Mouse (Mus musculus) spleen, adult 2 months (tissue): ENCODE data around the gene Nup54. TPM values are rescaled to one million over a fixed set of nuclear protein-coding genes. Genes with fewer than 3 reads are reported as not detected.

Experiments
- DNase-seq, 2 experiments: peaks; one replicate each; pipeline versions ENCODE4 v3.0.0 to v3.0.0-alpha.2; 2012 to 2021; ENCODE audit warnings: low spot score in 2 of 2, low read depth in 1 of 2
- H3K27ac ChIP-seq: fragments of 200-500 bp; 2 replicates; pipeline ENCODE4 v1.5.1; 2012; ENCODE audit warnings: low read length, inconsistent platforms; ENCODE audit not compliant: insufficient read depth
- H3K27me3 ChIP-seq: fragments of 200-500 bp; 2 replicates; pipeline ENCODE4 v1.6.1; 2012; ENCODE audit warnings: mild to moderate bottlenecking, moderate library complexity, low read length, inconsistent platforms; ENCODE audit not compliant: control insufficient read depth, insufficient read depth
- H3K36me3 ChIP-seq: fragments of 200-500 bp; 2 replicates; pipeline ENCODE4 v1.6.1; 2012; ENCODE audit warnings: mild to moderate bottlenecking, low read length, inconsistent platforms; ENCODE audit not compliant: control insufficient read depth, insufficient read depth
- H3K4me1 ChIP-seq: fragments of 200-500 bp; 2 replicates; pipeline ENCODE4 v1.6.1; 2011; ENCODE audit warnings: inconsistent platforms; ENCODE audit not compliant: control insufficient read depth, insufficient read depth, insufficient read length
- H3K4me3 ChIP-seq: fragments of 200-500 bp; 2 replicates; pipeline ENCODE4 v1.5.1; 2011; ENCODE audit warnings: mild to moderate bottlenecking, inconsistent platforms; ENCODE audit not compliant: insufficient read depth, insufficient read length; ENCODE audit errors: extremely low read depth
- CTCF ChIP-seq: fragments of 200-500 bp; IDR thresholded peaks from 2 replicates; pipeline ENCODE4 v1.5.1; 2011; ENCODE audit warnings: mild to moderate bottlenecking, inconsistent platforms; ENCODE audit not compliant: insufficient read depth, insufficient read length, insufficient replicate concordance; ENCODE audit errors: extremely low read depth
- POLR2A ChIP-seq: fragments of 200-500 bp; IDR thresholded peaks from 2 replicates; pipeline ENCODE4 v1.6.1; 2011; ENCODE audit warnings: low read depth, low read length, inconsistent platforms
- WGBS: fragments of 180-500 bp; shearing (Covaris S2); methylation state at CpG from one replicate; pipeline ENCODE4 v1.1.7; 2018; 5-methylcytosine and 5-hydroxymethylcytosine counted together
- polyA plus RNA-seq: library from polyadenylated mRNA; depleted of rRNA; stranded (reverse); fragments of >200 nt; gene quantifications from 2 replicates; pipeline ENCODE4 v1.2.3, GENCODE M21; 2012

Gene Nup54
- polyA plus RNA-seq, 1 experiment = 12.4 TPM

DNA sequence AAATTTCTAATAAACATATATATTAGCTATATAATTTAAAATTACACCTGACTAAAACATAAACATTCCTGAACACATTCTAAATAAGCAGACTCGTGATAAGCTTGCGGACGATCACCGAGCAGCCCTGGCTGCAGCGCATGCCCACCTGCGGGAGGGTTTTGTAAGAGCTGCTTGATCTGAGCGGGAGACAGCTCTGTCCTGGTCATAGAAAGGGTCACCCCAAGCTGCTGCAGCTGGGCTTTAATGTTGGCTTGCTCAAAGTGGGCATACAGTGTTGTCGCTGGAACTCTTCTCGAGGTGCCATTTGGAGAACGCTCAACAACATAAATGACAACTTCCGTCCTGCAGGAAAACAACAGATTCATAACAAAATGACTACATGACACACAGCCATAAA is 10.9 kb downstream of the Nup54 start:
- DNase-seq = no peak
- Histone ChIP-seq H3K27ac (no peak overlapping the region), H3K27me3 (no peaks in the 10 kb centered on the region), H3K4me3 (no peak overlapping the region), H3K36me3 (peaks cover 39% of the 10 kb centered on the region), H3K4me1 (no peaks in the 10 kb centered on the region)
- WGBS = 95% methylated on average over 11 of the region's 11 CpGs
- TF ChIP-seq POLR2A (no peak), CTCF (no peak)

DNA sequence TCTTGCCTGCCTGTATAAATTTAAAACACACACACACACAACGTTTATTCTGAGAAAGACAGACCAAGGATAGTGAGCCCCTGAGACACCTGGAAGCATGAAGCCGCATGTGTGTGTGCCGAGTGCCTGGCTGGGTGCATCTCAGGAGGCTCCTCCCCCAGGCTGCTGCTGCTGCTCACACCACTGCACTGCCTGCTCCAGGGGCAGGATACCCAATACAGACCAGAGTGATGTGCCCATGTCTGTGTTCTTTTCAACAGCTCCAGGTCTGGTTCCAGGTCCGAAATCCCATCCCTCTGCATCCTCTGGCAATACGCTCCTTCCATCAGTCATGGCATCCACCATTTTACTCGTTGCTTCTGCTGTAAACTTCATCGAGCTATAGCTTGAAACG is 21.0 kb downstream of the Nup54 start:
- H3K4me1 ChIP-seq = no peaks in the 10 kb centered on the region
- no peak for DNase-seq
- no peak overlapping the region for H3K4me3 ChIP-seq
- WGBS = 90% methylated on average over 8 of the region's 8 CpGs
- no peak overlapping the region for H3K27ac ChIP-seq
- H3K27me3 ChIP-seq = no peaks in the 10 kb centered on the region
- no peak for TF ChIP-seq POLR2A
- TF ChIP-seq CTCF = no peak
- H3K36me3 ChIP-seq = peaks cover 17% of the 10 kb centered on the region

DNA sequence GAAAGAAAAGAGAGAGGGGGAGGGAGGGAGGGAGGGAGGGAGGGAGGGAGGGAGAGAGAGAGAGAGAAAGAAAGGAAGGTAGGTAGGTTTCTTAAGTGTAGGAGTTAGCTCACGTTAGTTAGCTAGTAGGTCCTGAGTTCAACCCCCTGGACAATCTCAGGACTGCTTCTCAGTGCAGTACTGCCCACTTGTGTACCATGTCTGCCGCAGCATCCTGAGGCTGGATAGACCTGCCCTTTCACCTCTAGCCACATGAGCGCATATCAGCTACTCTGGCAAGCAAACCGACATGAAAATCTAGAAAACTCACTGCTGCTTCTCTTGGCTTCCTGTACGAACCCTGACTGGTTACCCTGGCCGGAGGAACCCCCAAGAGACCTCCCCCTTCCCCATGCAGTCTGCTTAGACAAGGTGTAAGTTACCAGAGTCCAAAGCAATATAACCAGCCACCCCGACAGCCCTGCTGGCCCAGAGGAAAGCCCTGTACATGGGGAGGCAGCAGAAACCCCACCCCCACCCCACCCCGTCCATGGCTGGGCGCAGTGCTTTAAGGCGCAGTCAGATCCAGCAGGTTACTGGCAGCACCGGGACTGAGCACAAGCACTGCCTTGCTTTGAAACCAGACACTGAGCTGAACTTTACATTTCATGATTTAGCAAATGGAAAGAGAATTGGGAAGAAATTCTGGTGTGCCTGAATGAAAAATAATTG is 21.6 kb downstream of the Nup54 start:
- DNase-seq = no peak
- Histone ChIP-seq H3K36me3 (peaks cover 15% of the 10 kb centered on the region), H3K27ac (no peak overlapping the region), H3K27me3 (no peaks in the 10 kb centered on the region), H3K4me3 (no peak overlapping the region), H3K4me1 (no peaks in the 10 kb centered on the region)
- WGBS = 87% methylated on average over 11 of the region's 11 CpGs
- TF ChIP-seq CTCF = no peak
- TF ChIP-seq POLR2A = no peak

DNA sequence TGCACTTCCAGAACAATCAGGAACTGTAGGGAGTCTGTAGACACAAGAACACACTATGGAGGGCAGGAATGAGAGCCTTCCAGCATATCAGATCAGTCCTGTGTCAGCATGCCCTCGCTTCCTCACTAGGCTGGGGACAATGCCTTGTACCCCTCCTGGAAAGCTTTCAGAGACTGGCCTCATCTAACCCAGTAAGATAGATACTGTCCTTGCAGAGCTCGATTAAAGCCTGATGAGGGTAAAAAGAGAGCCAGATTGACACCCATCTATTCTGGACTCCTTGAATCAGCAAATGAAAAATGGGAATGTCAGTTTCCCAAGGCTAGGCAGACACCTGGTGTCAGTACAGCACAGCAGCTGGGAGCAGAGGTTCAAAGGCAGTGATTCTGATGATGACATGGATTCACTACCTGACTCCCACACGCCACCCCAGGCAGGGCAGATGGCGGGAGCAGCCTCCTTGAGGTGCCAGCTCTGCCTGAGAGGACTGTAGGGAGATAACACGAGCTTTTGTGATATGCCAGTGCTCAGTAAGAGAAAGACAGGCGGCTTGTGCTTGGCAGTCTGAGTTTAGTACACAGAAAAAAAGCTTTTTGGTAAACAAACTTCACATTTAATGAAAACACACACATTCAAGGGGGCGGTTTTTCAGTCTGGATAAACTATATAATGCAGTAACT is 23.4 kb downstream of the Nup54 start:
- no peak for DNase-seq
- no peak overlapping the region for H3K4me3 ChIP-seq
- no peak for TF ChIP-seq CTCF
- TF ChIP-seq POLR2A = no peak
- no peaks in the 10 kb centered on the region for H3K27me3 ChIP-seq
- no peak overlapping the region for H3K27ac ChIP-seq
- peaks cover 7% of the 10 kb centered on the region; the same call in 1 of the 2 replicates for H3K36me3 ChIP-seq
- WGBS = 77% methylated on average over 7 of the region's 7 CpGs
- H3K4me1 ChIP-seq = no peaks in the 10 kb centered on the region

DNA sequence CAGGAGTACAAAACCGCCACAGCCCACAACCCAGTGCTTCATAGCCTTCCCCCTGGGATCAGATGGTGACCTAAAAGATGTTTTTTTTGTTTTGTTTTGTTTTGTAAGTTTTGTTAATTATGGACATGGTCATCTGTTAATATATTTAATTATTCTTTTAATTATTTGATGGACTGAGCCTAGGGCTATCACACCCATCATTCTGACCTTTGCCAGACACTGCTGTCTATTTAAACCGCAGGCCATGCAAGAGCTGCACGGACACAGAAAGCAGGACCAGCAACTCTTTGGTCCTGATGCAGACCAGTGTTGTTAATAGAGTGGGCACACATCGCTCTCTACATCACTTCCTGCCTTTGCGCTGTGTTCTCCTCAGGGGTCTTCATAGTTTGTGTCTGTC is 24.5 kb downstream of the Nup54 start:
- no peak for DNase-seq
- no peak for TF ChIP-seq POLR2A
- no peak for TF ChIP-seq CTCF
- Histone ChIP-seq H3K36me3 (peaks cover 2% of the 10 kb centered on the region; the same call in 1 of the 2 replicates), H3K27me3 (no peaks in the 10 kb centered on the region), H3K27ac (no peak overlapping the region), H3K4me3 (no peak overlapping the region), H3K4me1 (no peaks in the 10 kb centered on the region)
- WGBS = 97% methylated on average over 5 of the region's 5 CpGs

DNA sequence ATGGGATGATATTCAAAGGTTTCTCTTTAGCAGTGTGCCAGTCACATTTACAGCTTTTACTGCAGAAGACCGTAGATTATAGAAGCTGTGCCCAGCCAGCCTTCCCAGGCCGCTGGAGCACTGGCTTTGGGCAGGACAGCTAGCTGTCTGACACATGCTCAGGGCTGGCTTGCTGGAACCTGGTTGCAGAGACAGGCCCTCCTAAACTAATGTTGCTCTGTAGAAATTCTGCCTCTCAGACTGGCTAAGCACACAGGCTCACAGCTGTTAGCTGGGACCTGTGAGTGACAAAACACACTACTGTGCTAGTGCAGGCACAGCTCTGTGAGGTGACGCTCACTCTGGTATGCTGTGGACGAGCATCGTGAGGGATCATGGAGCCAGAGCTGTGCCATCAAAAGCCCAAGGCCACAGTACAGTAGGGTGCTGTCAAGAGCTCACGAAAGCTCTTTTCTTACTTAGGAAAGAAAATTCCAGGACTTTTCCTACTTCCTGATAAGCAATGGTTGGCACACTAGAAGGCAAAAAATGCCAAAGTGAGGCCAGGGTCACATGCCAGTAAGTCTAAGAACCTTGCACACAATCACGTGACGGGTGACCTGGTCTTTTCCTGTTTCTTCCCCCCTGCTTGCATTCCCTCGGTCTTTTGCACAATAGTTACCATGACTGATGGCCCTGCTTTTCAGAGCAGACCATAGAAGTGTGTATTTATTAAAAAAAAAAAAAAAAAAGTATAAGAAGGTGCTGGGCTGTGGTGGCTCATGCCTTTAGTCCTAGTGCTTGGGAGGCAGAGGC is 25.5 kb downstream of the Nup54 start:
- peaks cover 2% of the 10 kb centered on the region; the same call in 1 of the 2 replicates for H3K36me3 ChIP-seq
- WGBS = 76% methylated on average over 9 of the region's 9 CpGs
- H3K27me3 ChIP-seq = no peaks in the 10 kb centered on the region
- TF ChIP-seq POLR2A (no peak), CTCF (no peak)
- no peaks in the 10 kb centered on the region for H3K4me1 ChIP-seq
- H3K4me3 ChIP-seq = no peak overlapping the region
- DNase-seq = no peak
- no peak overlapping the region for H3K27ac ChIP-seq

DNA sequence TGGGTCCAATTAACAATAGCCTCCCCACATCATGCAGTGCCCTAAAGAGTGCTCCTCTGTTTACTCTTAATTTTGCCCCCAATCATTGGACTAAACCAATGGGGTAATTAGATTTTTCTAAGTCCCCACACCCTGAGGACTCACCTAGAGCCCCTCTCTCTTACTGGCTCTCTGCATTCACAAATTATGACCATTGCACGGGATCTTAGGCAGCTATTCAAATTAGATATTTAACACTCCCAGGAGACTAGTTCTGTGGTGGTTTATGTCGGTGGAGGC is 30.7 kb downstream of the Nup54 start:
- Histone ChIP-seq H3K27me3 (no peaks in the 10 kb centered on the region), H3K4me3 (no peak overlapping the region), H3K4me1 (no peaks in the 10 kb centered on the region), H3K27ac (no peak overlapping the region), H3K36me3 (no peaks in the 10 kb centered on the region)
- no peak for TF ChIP-seq CTCF
- no peak for TF ChIP-seq POLR2A
- 64% methylated on average over 2 of the region's 2 CpGs for WGBS
- no peak for DNase-seq
